Mouse (Mus musculus) hindbrain, embryonic 11.5 days (tissue): ENCODE measurements at regions not wholly inside any gene's neighbourhood (a gene's known extent, or its start where the extent isn't known, plus 50 kb on each side); places are given as distances from the start of the nearest gene placed in this dataset.
"Not testable (repeated sequence)": the region's sequence is repeated elsewhere in the genome, so short reads cannot be mapped to it uniquely, and the experiment has no call there.

Source experiments
- ATAC-seq: fragments of 200-750 bp; cut with Nextera tagmentation; 2 replicates; pipeline ENCODE4 v1.8.0; 2017; ENCODE audit warnings: mild to moderate bottlenecking, moderate TSS enrichment, moderate library complexity; ENCODE audit not compliant: low FRiP score
- DNase-seq: peaks from one replicate; pipeline ENCODE4 v3.0.0-alpha.2; 2015; ENCODE audit warnings: low spot score
- H3K27ac ChIP-seq: fragments of 300-500 bp; sonication (generic); 2 replicates; pipeline ENCODE4 v1.5.1; 2014; ENCODE audit warnings: mild to moderate bottlenecking, low read depth, low read length
- H3K27me3 ChIP-seq: fragments of 300-500 bp; sonication (generic); 2 replicates; pipeline ENCODE4 v1.6.1; 2014; ENCODE audit warnings: mild to moderate bottlenecking, low read length, moderate library complexity, mixed read lengths; ENCODE audit not compliant: control insufficient read depth, insufficient read depth
- H3K36me3 ChIP-seq: fragments of 300-500 bp; sonication (generic); 2 replicates; pipeline ENCODE4 v1.6.1; 2014; ENCODE audit warnings: mild to moderate bottlenecking, low read length, moderate library complexity, mixed read lengths; ENCODE audit not compliant: control insufficient read depth, insufficient read depth
- H3K4me1 ChIP-seq: fragments of 300-500 bp; sonication (generic); replicated peaks from 2 replicates; pipeline ENCODE4 v1.6.1; 2014; ENCODE audit warnings: low read length, mixed read lengths; ENCODE audit not compliant: control insufficient read depth, insufficient read depth
- H3K4me2 ChIP-seq: fragments of 300-500 bp; sonication (generic); replicated peaks from 2 replicates; pipeline ENCODE4 v1.6.1; 2014; ENCODE audit warnings: mild to moderate bottlenecking, low read depth, low read length
- H3K4me3 ChIP-seq: fragments of 300-500 bp; sonication (generic); 2 replicates; pipeline ENCODE4 v1.5.1; 2014; ENCODE audit warnings: low read depth, low read length
- H3K9ac ChIP-seq: fragments of 300-500 bp; sonication (generic); 2 replicates; pipeline ENCODE4 v1.6.1; 2014; ENCODE audit warnings: low read depth, low read length
- H3K9me3 ChIP-seq: fragments of 300-500 bp; sonication (generic); 2 replicates; pipeline ENCODE4 v1.6.1; 2016; ENCODE audit warnings: low read length; ENCODE audit not compliant: control insufficient read depth
- WGBS: fragments of 180-500 bp; shearing (Covaris S2); extraction: QIAGEN DNeasy Blood & Tissue Kit; methylation state at CpG from one replicate; pipeline ENCODE4 v1.1.7; 2014; 5-methylcytosine and 5-hydroxymethylcytosine counted together

GRCm38 (mm10) chr11:16670282-16670681, 81.7 kb upstream of the Egfr start:
- no peak for ATAC-seq
- Histone ChIP-seq H3K4me1 (no peaks in the 10 kb centered on the region), H3K4me2 (no peak overlapping the region), H3K27me3 (no peaks in the 10 kb centered on the region), H3K27ac (no peak overlapping the region), H3K9me3 (no peaks in the 10 kb centered on the region), H3K9ac (no peak overlapping the region), H3K36me3 (no peaks in the 10 kb centered on the region), H3K4me3 (no peak overlapping the region)
- no peak for DNase-seq
- 76% methylated on average over 1 of the region's 1 CpGs for WGBS

- H3K4me1 ChIP-seq, H3K9ac ChIP-seq, H3K36me3 ChIP-seq, H3K9me3 ChIP-seq, H3K27ac ChIP-seq, DNase-seq, ATAC-seq, H3K4me2 ChIP-seq, H3K27me3 ChIP-seq, H3K4me3 ChIP-seq: not testable (repeated sequence)
- WGBS: 9% methylated on average over 1 of the region's 1 CpGs
Measured at GRCm38 (mm10) chr11:16675951-16676350, 76.1 kb upstream of the Egfr start.

DNA sequence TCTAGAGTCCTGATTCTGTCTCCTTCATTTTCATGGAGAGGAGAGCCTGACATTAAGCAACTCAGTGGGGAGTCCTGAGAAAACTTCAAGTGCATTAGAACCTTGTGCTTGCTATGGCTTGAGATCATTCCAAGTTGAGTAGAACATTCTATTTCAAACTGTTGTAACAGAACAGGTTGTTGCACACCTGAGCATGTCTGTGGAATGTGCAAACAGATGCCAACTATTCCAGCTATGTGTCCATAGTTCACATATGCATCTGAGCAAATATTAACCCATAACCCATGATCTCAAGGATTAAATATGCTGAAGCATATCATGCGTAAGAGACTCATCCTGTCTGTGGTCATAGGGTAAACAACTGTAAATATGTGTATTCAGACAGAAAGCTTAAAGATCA, 68.5 kb upstream of the Egfr start:
- Histone ChIP-seq H3K36me3 (no peaks in the 10 kb centered on the region), H3K27ac (no peak overlapping the region), H3K9me3 (no peaks in the 10 kb centered on the region), H3K4me1 (no peaks in the 10 kb centered on the region), H3K4me2 (no peak overlapping the region), H3K4me3 (no peak overlapping the region), H3K27me3 (no peaks in the 10 kb centered on the region), H3K9ac (no peak overlapping the region)
- WGBS: 89% methylated on average over 1 of the region's 1 CpGs
- DNase-seq: no peak
- no peak for ATAC-seq

DNA sequence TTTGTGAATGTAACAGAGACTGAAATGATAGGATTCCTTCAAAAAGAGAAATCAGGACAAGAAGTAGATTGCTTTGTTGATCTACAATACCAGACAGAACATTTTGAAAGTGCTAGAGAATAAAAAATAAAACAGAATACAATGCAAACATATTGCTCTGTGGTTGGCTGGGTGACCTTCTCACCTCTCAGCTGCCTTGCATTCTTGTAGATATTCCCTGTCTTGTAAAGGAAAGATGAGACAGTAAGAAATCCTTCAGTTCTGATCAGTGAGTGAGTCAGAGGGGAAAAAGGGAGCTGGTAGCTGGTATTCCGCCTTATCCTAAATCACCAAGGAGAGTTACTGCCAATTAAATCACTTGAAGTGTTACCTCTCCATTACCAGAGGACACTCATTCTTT, 56.4 kb upstream of the Egfr start:
- WGBS: 78% methylated on average over 1 of the region's 1 CpGs
- H3K4me1 ChIP-seq: no peaks in the 10 kb centered on the region
- no peaks in the 10 kb centered on the region for H3K36me3 ChIP-seq
- H3K4me2 ChIP-seq: no peak overlapping the region
- no peak overlapping the region for H3K9ac ChIP-seq
- DNase-seq: no peak
- no peak overlapping the region for H3K27ac ChIP-seq
- H3K9me3 ChIP-seq: no peaks in the 10 kb centered on the region
- no peaks in the 10 kb centered on the region for H3K27me3 ChIP-seq
- H3K4me3 ChIP-seq: no peak overlapping the region
- ATAC-seq: no peak

DNA sequence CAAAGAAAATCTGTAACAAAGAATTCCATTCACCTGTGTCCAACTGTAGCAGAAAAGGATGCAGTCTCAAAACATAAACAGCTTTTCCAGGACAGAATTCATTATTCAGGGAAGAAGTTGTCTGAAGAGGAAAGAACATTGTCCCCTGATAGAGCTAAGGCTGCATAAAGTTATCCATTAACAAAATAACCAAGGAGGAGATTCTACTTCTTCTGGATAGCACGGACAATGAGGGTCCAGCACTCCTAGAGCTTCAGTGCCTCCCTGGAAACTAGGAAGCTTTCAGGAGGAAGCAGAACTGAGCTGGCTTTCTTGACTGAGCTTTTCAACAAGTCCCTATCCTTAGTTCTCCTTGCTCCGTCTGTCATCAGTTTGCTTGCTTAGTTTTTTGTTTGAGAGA, 55.2 kb upstream of the Egfr start:
- no peaks in the 10 kb centered on the region for H3K9me3 ChIP-seq
- WGBS: 69% methylated on average over 2 of the region's 2 CpGs
- no peaks in the 10 kb centered on the region for H3K27me3 ChIP-seq
- no peak overlapping the region for H3K27ac ChIP-seq
- DNase-seq (no peak), ATAC-seq (no peak)
- H3K4me3 ChIP-seq: no peak overlapping the region
- no peaks in the 10 kb centered on the region for H3K36me3 ChIP-seq
- H3K9ac ChIP-seq: no peak overlapping the region
- H3K4me2 ChIP-seq: no peak overlapping the region
- no peaks in the 10 kb centered on the region for H3K4me1 ChIP-seq

DNA sequence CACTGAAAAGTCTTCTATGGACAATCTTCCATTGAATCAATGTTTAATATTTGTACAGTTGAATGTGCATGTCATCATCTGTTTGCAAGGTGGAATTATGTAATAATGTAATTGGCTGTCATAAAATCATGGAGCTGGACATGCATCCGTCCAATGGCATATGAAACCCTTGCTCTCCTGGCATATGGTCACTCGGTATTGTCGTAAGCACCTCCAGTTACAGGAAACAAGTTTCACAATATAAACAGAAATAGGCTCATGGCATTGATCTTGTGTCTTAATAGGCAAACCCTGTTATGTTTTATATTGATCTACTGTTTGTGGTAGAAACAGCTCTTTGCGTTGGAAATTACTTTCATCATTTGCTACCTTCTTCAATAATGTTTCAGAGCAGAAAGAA, 50.2 kb upstream of the Egfr start:
- no peak overlapping the region for H3K9ac ChIP-seq
- H3K4me3 ChIP-seq: no peak overlapping the region
- ATAC-seq (no peak), DNase-seq (no peak)
- H3K9me3 ChIP-seq: no peaks in the 10 kb centered on the region
- H3K36me3 ChIP-seq: no peaks in the 10 kb centered on the region
- H3K27ac ChIP-seq: no peak overlapping the region
- no peaks in the 10 kb centered on the region for H3K4me1 ChIP-seq
- WGBS: 93% methylated on average over 4 of the region's 4 CpGs
- no peak overlapping the region for H3K4me2 ChIP-seq
- no peaks in the 10 kb centered on the region for H3K27me3 ChIP-seq
